Comparison of ENCODE assay signal across 11 mouse cellular contexts in genomic region chr1:138130145-138130544, GRCm38 (mm10). TPM values are rescaled to one million over a fixed set of nuclear protein-coding genes. Genes with fewer than 3 reads are reported as not detected.
DNase-seq lines count a peak whose midpoint lies in the region; ATAC-seq and TF ChIP-seq lines count a peak whose summit lies in the region.
"Had no signal": no experiment of that assay in that cellular context is flagged by ENCODE, and none has a peak within 500 bp of the region (broad histone marks: within the 10 kb centered on the region; RNA-seq: fewer than 3 reads in every experiment).

No protein-coding gene starts in this region.

- TF ChIP-seq CTCF in left cerebral cortex, adult 2 months (IDR thresholded peaks at IDR 0.05), result peak; percentile 61

- DNase-seq in embryo, embryonic 11 days, result peak; percentile 26
- DNase-seq in embryo, embryonic 9.5 days (ENCODE audit: extremely low spot score), result no peak
- no peak for DNase-seq in left cerebral cortex, adult 2 months (ENCODE audit: extremely low spot score in 1 of 2, low spot score in 2 of 2)
- DNase-seq in left cerebral cortex, postnatal 4 days, result no peak
- DNase-seq in naive thymus-derived CD4-positive, alpha-beta T cell, adult 2 months (ENCODE audit: low read depth), result peak; percentile 84
- DNase-seq in cerebellum, adult 11-12 months, result no peak
- no peak for DNase-seq in heart, postnatal 25 days (ENCODE audit: low spot score)
- DNase-seq: lung, postnatal 10 days had no signal

- H3K4me3 ChIP-seq in left cerebral cortex, adult 2 months, result no peak overlapping the region
- H3K4me3 ChIP-seq: neural tube, embryonic 15.5 days; stomach, embryonic 15.5 days had no signal

- ATAC-seq in activated CD4-positive, CD25-positive, alpha-beta regulatory T cell, adult 4 months, result peak; percentile 30

- no peak overlapping the region for H3K27ac ChIP-seq in left cerebral cortex, adult 2 months
- H3K27ac ChIP-seq: neural tube, embryonic 15.5 days; stomach, embryonic 15.5 days had no signal

- intact Hi-C loops in left cerebral cortex, adult 2 months (cut with DNase I), result loop anchor here (5.0 to 10.0 kb wide), 6 partner anchors 197 to 1215 kb away; no protein-coding TSS in a partner anchor
- intact Hi-C loops in left cerebral cortex, postnatal 4 days (cut with DNase I), result loop anchor here (5.0 to 10.0 kb wide), 5 partner anchors 195 to 1142 kb away; no protein-coding TSS in a partner anchor
- intact Hi-C loops in heart, postnatal 25 days (cut with DNase I), result no loop called here

RNA-seq across cellular contexts. Expression of gene Ptprc, which starts 45.4 kb away (rescaled TPM):
- total RNA-seq in left cerebral cortex, adult 2 months (2021), result 1 to 10 TPM; 1.7 to 3.4 TPM
- 1 to 10 TPM; 1.9 to 2.4 TPM for total RNA-seq in left cerebral cortex, postnatal 4 days (2021)
- 1,000 to 10,000 TPM; 1,133 to 1,303 TPM for polyA plus RNA-seq in activated CD4-positive, CD25-positive, alpha-beta regulatory T cell, adult 4 months (2017; shearing (Covaris generic))
- total RNA-seq in heart, postnatal 25 days (2021), result 1 to 10 TPM; 4.1 to 6.0 TPM

Comparison
In these comparisons a context has a peak if more than half of its experiments do, and no peak if none do; other contexts are left out.
1. DNase-seq: peak in embryo, embryonic 11 days (single experiment) and naive thymus-derived CD4-positive, alpha-beta T cell, adult 2 months (single experiment); none in embryo, embryonic 9.5 days (single experiment), left cerebral cortex, adult 2 months (0 of 2), left cerebral cortex, postnatal 4 days (single experiment), cerebellum, adult 11-12 months (single experiment) and heart, postnatal 25 days (single experiment).